ENCODE assay signal across 23 mouse cellular contexts in genomic region chr19:59109937-59110336, GRCm38 (mm10). TPM values are rescaled to one million over a fixed set of nuclear protein-coding genes. Genes with fewer than 3 reads are reported as not detected.
A peak's percentile ranks its signal among the peaks of the same experiment; 100 is the strongest.
DNase-seq lines count a peak whose midpoint lies in the region; ATAC-seq and TF ChIP-seq lines count a peak whose summit lies in the region.
"Had no signal": no experiment of that assay in that cellular context is flagged by ENCODE, and none has a peak within 500 bp of the region (broad histone marks: within the 10 kb centered on the region; RNA-seq: fewer than 3 reads in every experiment).

No protein-coding gene starts in this region.

- no peak overlapping the region for H3K27ac ChIP-seq in kidney, postnatal 0 days
- H3K27ac ChIP-seq in ES-E14 (ENCODE audit: insufficient read depth, low read depth, low read length, poor library complexity, severe bottlenecking): no peak overlapping the region
- H3K27ac ChIP-seq: embryonic facial prominence, embryonic 12.5 days; forebrain, embryonic 15.5 days; heart, embryonic 15.5 days; hindbrain, embryonic 14.5 days had no signal

- intact Hi-C loops in left cerebral cortex, postnatal 4 days (cut with DNase I): no loop called here

- TF ChIP-seq CTCF in kidney, postnatal 0 days (IDR thresholded peaks at IDR 0.05; ENCODE audit: low read depth): 0 out of 2 replicates have a peak, but pooled peaks have one; percentile 6

- H3K4me1 ChIP-seq in kidney, postnatal 0 days (replicated peaks; ENCODE audit: insufficient read depth, low read length): no peaks in the 10 kb centered on the region
- no peaks in the 10 kb centered on the region for H3K4me1 ChIP-seq in ES-E14 (ENCODE audit: control insufficient read depth in 2 of 2, insufficient read depth in 2 of 2, low read length in 2 of 2, poor library complexity in 1 of 2)
- H3K4me1 ChIP-seq: embryonic facial prominence, embryonic 12.5 days; forebrain, embryonic 15.5 days; heart, embryonic 15.5 days had no signal

- H3K4me3 ChIP-seq in kidney, postnatal 0 days (replicated peaks; ENCODE audit: low read depth, low read length): no peak overlapping the region
- no peak overlapping the region for H3K4me3 ChIP-seq in ES-E14 (ENCODE audit: insufficient read depth in 1 of 2, low read depth in 1 of 2, low read length in 2 of 2, poor library complexity in 1 of 2, severe bottlenecking in 1 of 2)
- H3K4me3 ChIP-seq: embryonic facial prominence, embryonic 12.5 days; forebrain, embryonic 15.5 days; heart, embryonic 15.5 days had no signal

- no peaks in the 10 kb centered on the region for H3K36me3 ChIP-seq in kidney, postnatal 0 days (ENCODE audit: insufficient read depth, low read length)
- H3K36me3 ChIP-seq in ES-E14 (ENCODE audit: control insufficient read depth, insufficient read depth, low read length, poor library complexity, severe bottlenecking): no peaks in the 10 kb centered on the region
- H3K36me3 ChIP-seq: embryonic facial prominence, embryonic 12.5 days; forebrain, embryonic 15.5 days; heart, embryonic 15.5 days had no signal

- no peak for DNase-seq in kidney, postnatal 0 days (ENCODE audit: low spot score)
- no peak for DNase-seq in kidney, adult 8-10 months
- DNase-seq in A20 (ENCODE audit: low read depth, low spot score) (peak; percentile 55), ES-E14 (ENCODE audit: low read depth, low spot score) (no peak)
- DNase-seq in right cerebral cortex, postnatal 25 days: no peak
- no peak for DNase-seq in lung, postnatal 14 days
- DNase-seq in left cerebral cortex, postnatal 4 days: no peak
- DNase-seq: adrenal gland, postnatal 14 days; cerebellum, adult 11-12 months; cerebellum, adult 9-10 months; cerebellum, postnatal 25 days; gastrocnemius, postnatal 36 days; heart, adult 18-20 months; heart, postnatal 14 days had no signal

- 47% methylated on average over 1 of the region's 1 CpGs for WGBS in kidney, postnatal 0 days

- in situ Hi-C loops in ES-E14 (cut with MboI; ENCODE audit: low sequenced_read_pairs in 2 of 2, unreplicated experiment in 2 of 2): no loop called here

- ATAC-seq in kidney, postnatal 0 days (replicated peaks; ENCODE audit: low FRiP score, low read depth): no peak
- ATAC-seq: activated CD4-positive, CD25-positive, alpha-beta regulatory T cell, adult 4 months; forebrain, embryonic 15.5 days had no signal

- no peak overlapping the region for H3K4me2 ChIP-seq in kidney, postnatal 0 days (ENCODE audit: low read length)
- H3K4me2 ChIP-seq: embryonic facial prominence, embryonic 12.5 days; forebrain, embryonic 15.5 days; heart, embryonic 11.5 days; heart, embryonic 15.5 days; hindbrain, embryonic 14.5 days had no signal

- H3K27me3 ChIP-seq in kidney, postnatal 0 days (ENCODE audit: insufficient read depth, low read length): no peaks in the 10 kb centered on the region
- H3K27me3 ChIP-seq: embryonic facial prominence, embryonic 12.5 days; forebrain, embryonic 15.5 days; heart, embryonic 15.5 days had no signal

- H3K9me3 ChIP-seq in kidney, postnatal 0 days (replicated peaks; ENCODE audit: low read length): no peaks in the 10 kb centered on the region
- H3K9me3 ChIP-seq in ES-E14 (ENCODE audit: control insufficient read depth, insufficient read depth, low read depth, low read length): no peaks in the 10 kb centered on the region
- H3K9me3 ChIP-seq: embryonic facial prominence, embryonic 12.5 days; forebrain, embryonic 15.5 days; heart, embryonic 15.5 days had no signal

- H3K9ac ChIP-seq in kidney, postnatal 0 days (ENCODE audit: low read depth, low read length): no peak overlapping the region
- no peak overlapping the region for H3K9ac ChIP-seq in ES-E14 (ENCODE audit: insufficient read depth, low read depth, low read length, poor library complexity, severe bottlenecking)
- H3K9ac ChIP-seq: embryonic facial prominence, embryonic 12.5 days; forebrain, embryonic 15.5 days; heart, embryonic 15.5 days; hindbrain, embryonic 14.5 days had no signal

TF ChIP-seq in ES-E14, 5 proteins besides CTCF, POLR2A, EP300 and RAD21:
- TF ChIP-seq CHD2 (IDR thresholded peaks at IDR 0.05; ENCODE audit: low read depth, low read length) (no peak), ZC3H11A (IDR thresholded peaks at IDR 0.05; ENCODE audit: borderline replicate concordance, low read depth, low read length) (0 out of 2 replicates have a peak, but pooled peaks have one; percentile 35)

RNA-seq across cellular contexts. Expression of gene Shtn1, which starts 34.0 kb away (rescaled TPM):
- polyA plus RNA-seq in kidney, postnatal 0 days (2015; fragmentation: Nextera tagmentation; extraction: Ambion mirVana): 3.4 and 4.7 TPM in 2 replicates
- 0.63 and 1.6 TPM in 2 replicates for total RNA-seq in ES-E14 (2012; rRNA removed)
- 100 to 1,000 TPM; 154 to 163 TPM for total RNA-seq in left cerebral cortex, postnatal 4 days (2021)

RNA-seq across cellular contexts. Expression of gene Vax1, which starts 59.9 kb away (rescaled TPM):
- not detected in 2 replicates for polyA plus RNA-seq in kidney, postnatal 0 days (2015; fragmentation: Nextera tagmentation; extraction: Ambion mirVana)
- total RNA-seq in ES-E14 (2012; rRNA removed): not detected in 2 replicates
- total RNA-seq in left cerebral cortex, postnatal 4 days (2021): 1 to 10 TPM; 2.4 to 3.2 TPM
- total RNA-seq: adrenal gland, adult 18-20 months; adrenal gland, postnatal 14 days; gastrocnemius, adult 8-10 months; gastrocnemius, postnatal 36 days; heart, adult 18-20 months; heart, postnatal 14 days; hematopoietic stem cell, adult 5-6 weeks had no signal
- polyA plus RNA-seq: activated CD4-positive, CD25-positive, alpha-beta regulatory T cell, adult 4 months; heart, embryonic 11.5 days; heart, embryonic 15.5 days; hindbrain, embryonic 14.5 days had no signal

Comparison
In these comparisons a context has a peak if more than half of its experiments do, and no peak if none do; other contexts are left out.
1. RNA of gene Shtn1, which starts 34.0 kb away (total RNA-seq): 154 to 163 TPM in left cerebral cortex, postnatal 4 days; 0.63 to 1.6 TPM in ES-E14; every median in the first group is over 10 times any median in the second.